Mouse (Mus musculus) liver, embryonic 13.5 days (tissue): ENCODE results near the gene Gm17416. TPM values are rescaled to one million over a fixed set of nuclear protein-coding genes. Genes with fewer than 3 reads are reported as not detected.

Experiments
- ATAC-seq: fragments of 200-750 bp; cut with Nextera tagmentation; 2 replicates; pipeline ENCODE4 v1.8.0; 2017; ENCODE audit warnings: low read depth, mild to moderate bottlenecking, moderate number of reproducible peaks, moderate library complexity
- DNase-seq: peaks from one replicate; pipeline ENCODE4 v3.0.0; 2022
- H3K27ac ChIP-seq: fragments of 300-500 bp; sonication (generic); 2 replicates; pipeline ENCODE4 v1.5.1; 2015; ENCODE audit warnings: moderate library complexity, mild to moderate bottlenecking, inconsistent platforms
- H3K27me3 ChIP-seq: fragments of 300-500 bp; sonication (generic); 2 replicates; pipeline ENCODE4 v1.6.1; 2015; ENCODE audit warnings: mild to moderate bottlenecking, inconsistent platforms
- H3K36me3 ChIP-seq: fragments of 300-500 bp; sonication (generic); 2 replicates; pipeline ENCODE4 v1.6.1; 2015; ENCODE audit warnings: mild to moderate bottlenecking, inconsistent platforms
- H3K4me1 ChIP-seq: fragments of 300-500 bp; sonication (generic); replicated peaks from 2 replicates; pipeline ENCODE4 v1.6.1; 2015; ENCODE audit warnings: inconsistent platforms
- H3K4me2 ChIP-seq: fragments of 300-500 bp; sonication (generic); 2 replicates; pipeline ENCODE4 v1.6.1; 2015; ENCODE audit warnings: inconsistent platforms, mild to moderate bottlenecking, moderate library complexity
- H3K4me3 ChIP-seq: fragments of 300-500 bp; sonication (generic); replicated peaks from 2 replicates; pipeline ENCODE4 v1.5.1; 2015; ENCODE audit warnings: mild to moderate bottlenecking, inconsistent platforms
- H3K9ac ChIP-seq: fragments of 300-500 bp; sonication (generic); 2 replicates; pipeline ENCODE4 v1.6.1; 2015; ENCODE audit warnings: mild to moderate bottlenecking, inconsistent platforms
- H3K9me3 ChIP-seq: fragments of 300-500 bp; sonication (generic); replicated peaks from 2 replicates; pipeline ENCODE4 v1.6.1; 2016; ENCODE audit warnings: inconsistent platforms
- WGBS: fragments of 180-500 bp; shearing (Covaris S2); methylation state at CpG from one replicate; pipeline ENCODE4 v1.1.7; 2015; ENCODE audit not compliant: insufficient replicate concordance; 5-methylcytosine and 5-hydroxymethylcytosine counted together
- polyA plus RNA-seq: library from polyadenylated mRNA; unstranded; fragments of >200 nt; fragmentation: Nextera tagmentation; extraction: Ambion mirVana; gene quantifications from 2 replicates; pipeline ENCODE4 v1.2.1, GENCODE M21; 2015

Gm17416 gene
- polyA plus RNA-seq, 1 experiment from 2014 or later, result not detected

- WGBS, result 45% methylated on average over 11 of the region's 11 CpGs
- no peak within 1 kb of the TSS for H3K9ac ChIP-seq
- no peak for ATAC-seq
- DNase-seq, result no peak
- H3K4me3 ChIP-seq, result no peak within 1 kb of the TSS
- no peak within 1 kb of the TSS for H3K4me2 ChIP-seq
- no peak within 1 kb of the TSS for H3K27ac ChIP-seq
- H3K4me1 ChIP-seq, result no peaks in the 10 kb centered on the region
- no peaks in the 10 kb centered on the region for H3K27me3 ChIP-seq
- H3K36me3 ChIP-seq, result no peaks in the 10 kb centered on the region
- H3K9me3 ChIP-seq, result no peaks in the 10 kb centered on the region
Measured at GRCm38 (mm10) chr2:152572114-152572794, 3.1 kb downstream of the Gm17416 start, which contains the start of gene Defb21. Gene Defb21, plus strand, starts transcription at chr2:152572744.

DNA sequence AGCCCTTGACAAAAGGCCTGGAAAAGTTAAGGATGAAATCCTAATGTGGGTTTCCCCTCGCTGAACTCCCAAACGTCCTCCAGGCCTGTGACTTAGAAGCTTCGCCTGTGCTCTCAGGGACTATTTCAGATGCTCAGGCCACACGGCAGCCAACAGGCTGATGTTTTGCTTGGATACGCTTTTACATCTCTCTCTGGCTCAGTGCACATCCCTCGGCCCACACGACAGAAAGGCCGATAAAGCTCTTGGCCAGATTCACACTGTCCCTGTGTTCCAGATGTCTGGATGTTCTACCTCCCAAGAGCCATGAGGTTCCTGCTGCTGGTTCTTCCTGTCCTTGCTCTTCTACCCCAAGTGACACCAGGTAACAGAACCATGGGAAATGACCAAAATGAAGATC, 4.3 kb downstream of the Gm17416 start:
- ATAC-seq, result no peak
- no peaks in the 10 kb centered on the region for H3K4me1 ChIP-seq
- DNase-seq, result no peak
- WGBS, result 68% methylated on average over 8 of the region's 8 CpGs
- no peaks in the 10 kb centered on the region for H3K36me3 ChIP-seq
- no peak overlapping the region for H3K9ac ChIP-seq
- no peaks in the 10 kb centered on the region for H3K27me3 ChIP-seq
- H3K27ac ChIP-seq, result no peak overlapping the region
- no peaks in the 10 kb centered on the region for H3K9me3 ChIP-seq
- no peak overlapping the region for H3K4me3 ChIP-seq
- no peak overlapping the region for H3K4me2 ChIP-seq

DNA sequence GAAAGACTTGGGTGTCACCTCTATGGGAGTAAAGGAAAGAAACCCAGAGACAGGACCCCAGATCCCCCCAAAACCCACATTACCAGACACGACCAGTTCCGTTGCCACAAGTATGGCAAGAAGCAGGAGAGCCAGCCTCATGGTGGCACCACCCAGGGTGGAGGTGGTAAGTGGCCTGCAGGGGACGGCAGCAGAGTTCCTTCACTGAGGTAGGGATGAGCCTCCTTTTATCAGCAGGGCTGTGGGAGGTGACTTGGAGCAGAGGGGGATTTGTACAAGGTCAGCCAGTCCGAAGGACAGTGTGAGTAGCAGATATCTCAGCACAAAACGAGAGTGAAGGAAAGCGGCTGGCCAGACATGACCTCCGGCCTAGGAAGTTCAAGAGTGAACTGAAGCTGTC, 11.0 kb downstream of the Gm17416 start, which contains the start of gene Defb19:
Gene Defb19, minus strand, starts transcription at position 206 of the 400 bp plus-strand sequence.
- no peak within 1 kb of the TSS for H3K4me2 ChIP-seq
- no peaks in the 10 kb centered on the region for H3K36me3 ChIP-seq
- no peaks in the 10 kb centered on the region for H3K4me1 ChIP-seq
- no peak within 1 kb of the TSS for H3K4me3 ChIP-seq
- WGBS, result 55% methylated on average over 7 of the region's 7 CpGs
- no peak within 1 kb of the TSS for H3K27ac ChIP-seq
- DNase-seq, result no peak
- H3K9me3 ChIP-seq, result no peaks in the 10 kb centered on the region
- no peaks in the 10 kb centered on the region for H3K27me3 ChIP-seq
- ATAC-seq, result no peak
- H3K9ac ChIP-seq, result no peak within 1 kb of the TSS

- no peak for ATAC-seq
- no peak overlapping the region for H3K4me3 ChIP-seq
- no peaks in the 10 kb centered on the region for H3K36me3 ChIP-seq
- WGBS, result 59% methylated on average over 11 of the region's 11 CpGs
- H3K27me3 ChIP-seq, result no peaks in the 10 kb centered on the region
- no peaks in the 10 kb centered on the region for H3K9me3 ChIP-seq
- no peak for DNase-seq
- no peak overlapping the region for H3K27ac ChIP-seq
- no peak overlapping the region for H3K4me2 ChIP-seq
- no peak overlapping the region for H3K9ac ChIP-seq
- H3K4me1 ChIP-seq, result no peaks in the 10 kb centered on the region
Measured at GRCm38 (mm10) chr2:152580612-152581011, 11.5 kb downstream of the Gm17416 start.

DNA sequence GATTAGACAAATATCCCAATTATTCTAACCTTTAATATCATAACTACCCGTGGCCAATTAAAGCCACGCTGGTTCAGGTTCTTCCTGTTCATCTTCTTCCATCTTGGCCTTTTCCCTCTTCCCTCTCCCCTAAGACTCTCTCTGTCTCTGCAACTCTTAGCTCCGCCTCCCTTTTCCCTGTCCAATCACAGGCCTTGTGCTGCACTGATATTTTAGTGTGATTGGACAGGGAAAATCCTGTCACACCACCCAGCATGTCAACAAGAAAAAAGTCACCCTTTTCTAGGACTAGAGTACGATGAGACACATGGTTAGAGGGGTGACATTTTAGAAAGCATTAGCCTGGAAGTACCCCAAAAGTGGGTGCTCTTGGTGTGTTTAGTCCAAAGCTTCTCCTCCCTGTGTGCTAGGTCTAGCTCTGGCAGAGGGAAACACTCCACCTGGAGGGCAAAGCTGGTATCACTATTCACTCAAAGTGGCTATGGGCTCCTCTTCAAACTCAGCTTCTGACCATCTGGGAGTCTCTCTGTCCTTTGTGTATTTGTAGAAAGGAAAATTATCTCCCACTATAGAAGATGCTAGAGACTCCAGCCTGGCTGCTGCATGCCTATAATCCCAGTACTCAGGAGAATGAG, 17.9 kb downstream of the Gm17416 start:
- Histone ChIP-seq H3K9me3 (no peaks in the 10 kb centered on the region), H3K27ac (no peak overlapping the region), H3K4me2 (no peak overlapping the region), H3K9ac (no peak overlapping the region), H3K27me3 (no peaks in the 10 kb centered on the region), H3K4me1 (no peaks in the 10 kb centered on the region), H3K4me3 (no peak overlapping the region), H3K36me3 (no peaks in the 10 kb centered on the region)
- ATAC-seq (no peak), DNase-seq (no peak)
- 55% methylated on average over 4 of the region's 4 CpGs for WGBS

GRCm38 (mm10) chr2:152588450-152588849, 19.3 kb downstream of the Gm17416 start:
- no peaks in the 10 kb centered on the region for H3K4me1 ChIP-seq
- H3K36me3 ChIP-seq, result no peaks in the 10 kb centered on the region
- H3K4me3 ChIP-seq, result no peak overlapping the region
- H3K27ac ChIP-seq, result no peak overlapping the region
- H3K9ac ChIP-seq, result no peak overlapping the region
- no peak for ATAC-seq
- WGBS, result 35% methylated on average over 2 of the region's 2 CpGs
- no peak for DNase-seq
- no peaks in the 10 kb centered on the region for H3K27me3 ChIP-seq
- H3K9me3 ChIP-seq, result no peaks in the 10 kb centered on the region
- H3K4me2 ChIP-seq, result no peak overlapping the region

DNA sequence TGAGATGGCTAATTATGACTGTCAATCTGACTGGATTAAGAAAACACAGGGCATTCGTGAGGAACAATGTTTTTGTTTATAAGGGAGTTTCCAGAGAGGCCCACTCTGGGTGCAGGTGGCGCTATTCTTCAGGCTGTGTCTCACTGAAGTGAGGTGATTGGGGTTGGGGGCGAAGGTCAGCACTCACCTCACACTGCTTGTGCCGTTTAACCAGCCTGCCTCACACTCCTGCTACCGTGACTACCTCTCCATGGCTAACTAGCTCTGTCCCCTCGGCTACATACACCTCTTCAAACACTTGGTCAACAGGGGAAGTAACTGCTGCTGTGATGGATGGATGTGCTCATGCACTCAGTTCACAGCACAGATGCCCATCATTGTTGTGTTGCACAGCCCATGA, 19.9 kb downstream of the Gm17416 start:
- Histone ChIP-seq H3K4me2 (no peak overlapping the region), H3K9ac (no peak overlapping the region), H3K9me3 (no peaks in the 10 kb centered on the region), H3K4me1 (no peaks in the 10 kb centered on the region), H3K27me3 (no peaks in the 10 kb centered on the region), H3K36me3 (no peaks in the 10 kb centered on the region), H3K27ac (no peak overlapping the region), H3K4me3 (no peak overlapping the region)
- WGBS, result 53% methylated on average over 6 of the region's 6 CpGs
- ATAC-seq, result no peak
- DNase-seq, result no peak

- Histone ChIP-seq H3K9ac (no peak within 1 kb of the TSS), H3K4me3 (no peak within 1 kb of the TSS), H3K4me2 (no peak within 1 kb of the TSS), H3K27me3 (no peaks in the 10 kb centered on the region), H3K9me3 (no peaks in the 10 kb centered on the region), H3K36me3 (no peaks in the 10 kb centered on the region), H3K4me1 (no peaks in the 10 kb centered on the region), H3K27ac (no peak within 1 kb of the TSS)
- no peak for DNase-seq
- ATAC-seq, result no peak
- WGBS, result 48% methylated on average over 7 of the region's 7 CpGs
Measured at GRCm38 (mm10) chr2:152599299-152599698, 30.2 kb downstream of the Gm17416 start, which contains the start of gene Defb45. Gene Defb45, minus strand, starts transcription at chr2:152599399.

DNA sequence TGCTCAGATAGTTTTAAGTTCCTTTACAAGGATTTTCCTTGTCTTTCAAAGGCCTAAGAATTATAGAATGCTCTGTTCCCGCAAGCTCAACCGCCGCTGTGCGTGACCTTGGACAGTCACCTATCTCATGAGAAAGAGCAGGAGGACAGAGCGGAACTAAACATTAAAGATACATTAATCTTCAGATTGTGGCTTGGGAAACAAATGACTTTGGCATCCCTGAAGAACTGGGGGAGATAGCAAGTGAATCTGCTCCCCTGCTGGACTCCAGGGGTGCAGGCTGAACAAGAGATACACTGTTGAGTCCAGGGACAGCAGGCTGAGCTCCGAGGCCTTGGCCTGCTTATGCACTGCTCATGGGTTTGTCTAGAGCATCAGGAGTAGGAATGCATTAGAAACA, 30.9 kb downstream of the Gm17416 start:
- H3K4me2 ChIP-seq, result no peak overlapping the region
- H3K27ac ChIP-seq, result no peak overlapping the region
- ATAC-seq (no peak), DNase-seq (no peak)
- no peak overlapping the region for H3K4me3 ChIP-seq
- no peaks in the 10 kb centered on the region for H3K27me3 ChIP-seq
- H3K36me3 ChIP-seq, result no peaks in the 10 kb centered on the region
- 70% methylated on average over 6 of the region's 6 CpGs for WGBS
- H3K4me1 ChIP-seq, result no peaks in the 10 kb centered on the region
- no peaks in the 10 kb centered on the region for H3K9me3 ChIP-seq
- no peak overlapping the region for H3K9ac ChIP-seq

GRCm38 (mm10) chr2:152601275-152601960, 32.3 kb downstream of the Gm17416 start:
- Histone ChIP-seq H3K27me3 (no peaks in the 10 kb centered on the region), H3K4me3 (no peak overlapping the region), H3K9ac (no peak overlapping the region), H3K9me3 (no peaks in the 10 kb centered on the region), H3K4me1 (no peaks in the 10 kb centered on the region), H3K4me2 (no peak overlapping the region), H3K36me3 (no peaks in the 10 kb centered on the region), H3K27ac (no peak overlapping the region)
- no peak for DNase-seq
- WGBS, result 51% methylated on average over 4 of the region's 4 CpGs
- no peak for ATAC-seq

- Histone ChIP-seq H3K27ac (no peak within 1 kb of the TSS), H3K4me3 (no peak within 1 kb of the TSS), H3K9me3 (no peaks in the 10 kb centered on the region), H3K27me3 (no peaks in the 10 kb centered on the region), H3K9ac (no peak within 1 kb of the TSS), H3K36me3 (no peaks in the 10 kb centered on the region), H3K4me1 (no peaks in the 10 kb centered on the region), H3K4me2 (no peak within 1 kb of the TSS)
- no peak for ATAC-seq
- 66% methylated on average over 15 of the region's 15 CpGs for WGBS
- DNase-seq, result no peak
Measured at GRCm38 (mm10) chr2:152604057-152604456, 34.9 kb downstream of the Gm17416 start, which contains the start of gene Defb36. Gene Defb36, plus strand, starts transcription at chr2:152604327.
